Mouse (Mus musculus): ENCODE measurements around the gene Degs2.

Gene Degs2

GRCm38 (mm10) chr12:108651053-108651660 is 51.0 kb downstream of the Degs2 start:
- DNase-seq: peak; percentile 58 to 60

DNA sequence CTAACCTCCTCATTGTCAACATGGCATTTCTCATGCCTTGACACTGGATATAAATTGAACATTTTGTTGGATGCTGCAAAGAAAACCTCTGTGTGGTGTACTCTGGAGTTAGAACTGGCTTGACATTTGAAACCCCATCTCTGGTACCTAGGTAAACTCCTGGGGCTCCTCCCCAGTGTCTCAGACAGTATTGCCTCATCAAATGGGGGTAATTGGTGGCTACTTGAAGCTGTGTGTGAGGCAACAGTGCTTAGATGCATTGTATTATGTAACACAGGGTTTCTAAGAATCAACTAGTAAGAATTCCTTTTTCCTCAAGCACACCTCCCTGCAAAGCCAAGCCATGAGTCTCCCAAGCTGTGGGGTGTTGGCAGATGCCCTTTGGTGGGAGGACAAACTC is 54.3 kb downstream of the Degs2 start:
- no peak for DNase-seq

GRCm38 (mm10) chr12:108646234-108646633 is 55.9 kb downstream of the Degs2 start:
- no peak for DNase-seq

- DNase-seq: no peak
These were observed 60.1 kb downstream of the Degs2 start for GRCm38 (mm10) chr12:108642019-108642418.

DNA sequence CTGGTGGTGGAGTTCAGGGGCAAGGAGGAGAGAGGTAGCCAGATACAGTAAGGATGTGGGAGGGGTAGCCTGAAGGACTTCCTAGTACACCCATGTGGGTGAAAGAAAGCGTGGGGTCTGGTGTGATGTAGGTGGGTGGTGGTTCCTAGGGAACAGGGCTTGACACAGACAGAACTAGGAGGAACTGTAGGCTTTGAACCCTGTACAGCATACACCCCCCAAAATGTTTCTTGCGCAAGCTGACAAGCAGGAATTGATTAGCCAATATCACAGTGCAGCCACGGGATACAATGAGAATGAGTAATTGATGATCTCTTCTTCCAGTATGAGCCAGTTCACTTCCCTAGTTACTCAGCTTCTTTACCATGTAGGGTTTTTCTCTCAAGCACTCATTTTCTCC is 63.0 kb downstream of the Degs2 start:
- DNase-seq: no peak

GRCm38 (mm10) chr12:108637440-108637839 is 64.7 kb downstream of the Degs2 start:
- no peak for DNase-seq

GRCm38 (mm10) chr12:108635501-108635900 is 66.6 kb downstream of the Degs2 start:
- peak; percentile 46 to 55 for DNase-seq

DNA sequence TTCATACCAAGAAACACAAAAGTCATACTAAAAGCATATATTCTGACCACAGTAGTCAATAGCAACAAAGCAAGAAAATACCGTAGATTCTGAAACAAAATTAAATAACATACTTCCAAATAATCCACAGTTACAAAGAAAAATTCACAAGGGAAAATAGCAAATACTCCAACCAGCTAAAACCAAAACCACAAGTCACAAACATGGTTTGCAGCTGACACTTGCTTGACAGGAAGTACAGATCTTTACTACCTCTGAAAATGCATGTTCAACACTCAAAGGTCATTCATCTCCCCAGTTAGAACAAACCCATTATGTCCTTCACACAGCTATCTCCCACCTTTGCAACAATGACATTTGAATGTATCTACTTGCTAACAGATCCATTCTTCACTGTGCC is 68.1 kb downstream of the Degs2 start:
- no peak for DNase-seq

DNA sequence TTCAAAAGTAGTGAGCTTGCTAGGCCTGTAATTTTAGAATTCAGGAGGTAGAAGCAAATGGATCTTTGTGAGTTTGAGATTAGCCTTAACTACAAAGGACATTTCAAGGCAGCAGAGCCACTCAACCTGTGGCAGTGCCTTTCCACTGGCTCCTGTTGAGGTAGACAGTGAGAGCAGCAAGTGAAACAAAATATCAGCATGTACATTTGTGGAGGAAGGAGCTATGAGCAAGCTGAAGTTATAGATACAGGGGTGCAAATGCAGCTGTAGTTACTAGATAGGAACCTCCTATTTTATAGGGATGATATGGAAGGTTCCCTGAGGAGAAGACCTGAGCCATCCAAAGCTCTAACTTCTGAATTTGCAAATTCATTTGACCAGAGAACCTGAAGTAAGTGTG is 69.6 kb downstream of the Degs2 start:
- no peak for DNase-seq

DNA sequence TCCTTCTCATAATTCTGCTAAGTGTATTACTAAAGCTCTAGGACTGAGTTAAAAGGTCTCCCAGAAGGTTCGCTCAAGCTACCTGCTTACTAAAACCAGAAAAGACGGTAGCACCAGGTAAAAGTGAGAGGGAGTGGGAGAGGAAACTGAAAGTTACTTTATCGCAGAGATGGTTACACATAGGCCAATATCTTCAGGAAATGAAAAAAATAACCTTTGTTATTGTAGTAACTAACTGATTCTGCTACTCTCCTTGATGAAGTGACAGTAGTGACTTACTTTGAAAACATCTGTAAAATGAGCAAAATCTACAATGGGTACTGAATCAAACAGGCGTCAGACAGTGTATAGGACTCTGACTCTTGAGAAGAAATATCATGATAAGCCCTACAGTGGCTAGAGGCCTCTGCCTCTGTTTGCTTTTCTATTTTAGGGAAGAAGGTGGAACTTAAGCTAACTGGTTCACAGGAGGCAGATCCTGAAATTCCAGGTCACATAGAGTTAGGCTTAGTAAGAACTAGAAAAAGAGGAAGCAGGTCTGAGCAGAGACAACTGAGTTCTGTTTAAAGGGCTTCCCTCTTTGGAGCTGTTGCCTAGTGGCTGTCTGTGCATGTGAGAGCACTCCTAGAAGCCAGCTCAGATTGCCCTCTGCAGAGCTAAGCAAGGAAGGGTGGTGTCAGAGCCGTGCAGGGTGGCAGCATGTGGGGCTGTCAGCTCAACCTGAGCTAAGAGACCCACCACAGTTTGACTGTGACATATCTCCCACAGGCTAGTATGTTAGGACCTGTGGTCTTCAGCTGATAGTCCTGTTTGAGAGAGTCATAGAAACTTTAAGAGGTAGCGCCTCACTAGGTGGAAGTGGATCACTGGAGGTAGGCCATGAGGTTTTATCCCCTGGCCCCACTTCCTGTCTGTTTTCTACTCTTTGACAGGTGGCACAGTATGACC is 71.1 kb downstream of the Degs2 start:
- DNase-seq: peak; percentile 63 to 66

GRCm38 (mm10) chr12:108629556-108629955 is 72.6 kb downstream of the Degs2 start:
- DNase-seq: no peak

Measured in B cell, adult 2 months (primary cell).